Mouse (Mus musculus) adrenal gland, postnatal 4 days (tissue): ENCODE results near the gene Ifitm6. TPM values are rescaled to one million over a fixed set of nuclear protein-coding genes. Genes with fewer than 3 reads are reported as not detected.
A peak's percentile ranks its signal among the peaks of the same experiment; 100 is the strongest.
"Not testable (repeated sequence)": the region's sequence is repeated elsewhere in the genome, so short reads cannot be mapped to it uniquely, and the experiment has no call there.

ENCODE experiments used
- DNase-seq, 2 experiments: peaks; one replicate each; pipeline ENCODE4 v3.0.0; 2021 to 2022; ENCODE audit warnings: low spot score in 2 of 2, mixed read lengths in 2 of 2
- total RNA-seq, 2 experiments: library from RNA; stranded (reverse); gene quantifications; 2 replicates each; pipeline ENCODE4 v1.2.3; 2021

Ifitm6 gene
- total RNA-seq, 2 experiments from 2014 or later = 2.1 to 4.5 TPM

DNA sequence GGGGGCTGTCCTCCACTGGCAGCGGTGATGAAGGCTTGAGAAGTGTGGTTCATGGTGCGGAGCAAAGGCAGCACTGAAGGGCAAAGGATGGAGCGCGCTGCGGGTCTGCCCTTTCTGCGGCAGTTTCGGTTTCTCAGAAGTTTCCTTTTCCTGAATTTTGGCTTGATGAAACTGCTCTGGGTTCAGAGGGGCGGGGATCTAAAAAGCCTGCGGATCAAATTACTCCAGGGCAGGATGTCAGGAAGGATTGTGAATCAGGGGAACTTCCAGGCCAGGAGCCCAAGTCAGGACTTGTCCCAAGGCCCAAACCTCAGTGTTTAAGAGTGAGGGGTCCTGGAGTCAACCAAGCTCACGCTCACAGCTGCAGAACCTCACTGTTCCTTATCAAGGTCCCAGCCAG is 7.1 kb downstream of the Ifitm6 start, which contains the start of gene Ifitm3:
Gene Ifitm3 (minus strand): TSS at position 178 of the 400 bp plus-strand sequence.
- DNase-seq = peak in 1 of 2 experiments; percentile 40

DNA sequence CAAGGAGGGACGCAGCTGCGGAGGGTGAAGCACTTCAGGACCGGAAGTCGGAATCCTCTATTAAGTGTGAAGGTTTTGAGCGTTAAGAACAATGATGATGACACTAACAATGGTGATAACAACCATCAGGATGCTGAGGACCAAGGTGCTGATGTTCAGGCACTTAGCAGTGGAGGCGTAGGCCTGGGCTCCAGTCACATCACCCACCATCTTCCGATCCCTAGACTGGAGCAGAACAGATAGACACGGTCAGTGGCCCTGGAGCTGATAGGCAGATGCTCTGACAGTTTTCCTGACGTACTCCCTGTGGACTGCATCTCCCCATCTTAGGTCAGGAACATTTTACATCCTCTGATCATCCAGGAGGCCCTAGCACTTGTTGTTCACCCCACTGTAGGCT is 8.1 kb downstream of the Ifitm6 start:
- no peak for DNase-seq

DNA sequence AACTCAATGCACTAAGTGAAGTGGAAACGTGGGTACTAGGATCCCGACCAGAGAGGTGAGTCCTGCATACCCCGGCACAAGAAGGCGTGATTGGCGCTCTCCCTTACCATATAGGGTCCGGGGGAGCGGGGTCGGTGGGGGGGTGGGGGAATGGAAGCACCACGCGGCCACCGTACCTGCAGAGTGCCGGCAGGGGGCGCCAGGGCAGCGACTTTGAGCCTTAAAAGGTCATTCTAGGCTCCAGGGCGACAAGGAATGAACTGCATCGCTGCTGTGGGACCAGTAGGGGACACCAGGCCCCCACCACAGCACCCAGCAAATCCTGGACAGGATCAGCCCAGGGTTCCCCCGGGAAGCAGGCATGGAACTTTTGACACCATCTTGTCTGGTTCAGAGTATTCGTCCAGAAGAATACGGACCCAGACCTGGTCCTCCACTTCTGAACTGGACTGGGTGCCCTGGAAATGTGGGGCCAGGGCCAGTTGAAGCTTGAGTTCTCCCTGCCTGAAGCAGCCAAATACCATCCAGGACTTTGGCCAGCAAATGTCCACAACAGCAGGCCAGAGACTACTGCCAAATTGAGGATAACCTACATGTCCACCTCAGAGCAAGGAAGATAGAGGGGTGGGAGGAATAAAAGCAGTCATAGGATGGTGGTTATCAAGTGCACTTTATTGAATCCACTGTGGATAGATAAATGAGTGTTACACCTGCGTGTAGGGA is 8.6 kb downstream of the Ifitm6 start:
- peak; percentile 36 to 70 for DNase-seq

DNA sequence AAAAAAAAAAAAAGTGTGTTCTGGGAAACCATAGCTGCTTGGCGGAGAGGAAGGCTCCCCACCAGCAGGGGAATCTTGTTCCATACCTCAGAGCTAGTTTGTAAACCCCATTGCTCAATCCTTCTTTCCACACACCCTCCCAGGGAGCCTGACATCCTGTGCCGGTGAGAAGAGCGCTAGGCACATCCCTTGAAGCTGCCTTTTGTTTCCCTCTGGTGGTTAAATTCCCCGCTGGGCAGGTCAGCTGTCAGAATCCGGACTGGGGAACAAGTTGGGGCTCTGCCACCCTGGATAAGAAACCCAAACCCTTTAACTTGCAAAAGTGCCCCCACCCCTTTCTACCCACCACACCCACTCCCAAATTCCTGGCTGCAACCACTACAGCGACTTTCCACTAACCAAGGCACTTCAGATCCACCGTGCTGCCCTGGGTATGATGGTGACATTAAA is 9.4 kb downstream of the Ifitm6 start:
- no peak for DNase-seq

DNA sequence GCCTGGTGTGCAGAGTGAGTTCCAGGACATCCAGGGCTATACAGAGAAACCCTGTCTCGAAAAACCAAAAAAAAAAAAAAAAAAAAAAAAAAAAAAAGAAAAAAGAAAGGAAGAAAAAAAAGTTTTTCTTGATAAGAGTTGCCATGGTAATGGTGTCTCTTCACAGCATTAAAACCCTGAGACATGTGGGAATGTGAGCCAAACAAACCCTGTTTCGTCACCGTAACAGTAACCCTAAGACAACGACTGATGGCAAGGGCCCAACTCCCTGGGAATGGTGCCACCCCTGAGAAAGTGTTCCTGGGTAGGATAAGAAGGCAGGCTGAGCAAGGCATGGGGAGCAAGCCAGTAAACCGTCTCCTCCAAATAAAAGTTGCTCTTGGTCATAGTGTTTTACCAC is 10.8 kb downstream of the Ifitm6 start:
- no peak for DNase-seq

DNA sequence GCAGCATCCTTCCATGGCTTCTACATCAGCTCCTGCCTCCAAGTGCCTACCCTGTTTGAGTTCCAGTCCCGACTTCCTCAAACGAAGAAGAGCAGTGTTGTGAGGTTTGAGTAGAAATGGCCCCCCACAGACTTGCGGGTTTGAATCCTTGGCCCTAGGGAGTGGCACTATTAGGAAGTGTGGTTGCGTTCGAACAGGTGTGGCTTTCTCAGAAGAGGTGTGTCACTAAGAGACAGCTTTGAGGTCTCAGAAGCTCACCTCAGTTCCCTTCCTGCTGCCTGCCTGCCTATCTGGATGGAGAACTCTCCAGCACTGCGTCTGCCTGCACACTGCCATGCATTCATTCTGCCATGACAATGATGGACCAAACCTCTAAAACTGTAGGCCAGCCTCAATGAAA is 11.3 kb downstream of the Ifitm6 start:
- DNase-seq = no peak

DNA sequence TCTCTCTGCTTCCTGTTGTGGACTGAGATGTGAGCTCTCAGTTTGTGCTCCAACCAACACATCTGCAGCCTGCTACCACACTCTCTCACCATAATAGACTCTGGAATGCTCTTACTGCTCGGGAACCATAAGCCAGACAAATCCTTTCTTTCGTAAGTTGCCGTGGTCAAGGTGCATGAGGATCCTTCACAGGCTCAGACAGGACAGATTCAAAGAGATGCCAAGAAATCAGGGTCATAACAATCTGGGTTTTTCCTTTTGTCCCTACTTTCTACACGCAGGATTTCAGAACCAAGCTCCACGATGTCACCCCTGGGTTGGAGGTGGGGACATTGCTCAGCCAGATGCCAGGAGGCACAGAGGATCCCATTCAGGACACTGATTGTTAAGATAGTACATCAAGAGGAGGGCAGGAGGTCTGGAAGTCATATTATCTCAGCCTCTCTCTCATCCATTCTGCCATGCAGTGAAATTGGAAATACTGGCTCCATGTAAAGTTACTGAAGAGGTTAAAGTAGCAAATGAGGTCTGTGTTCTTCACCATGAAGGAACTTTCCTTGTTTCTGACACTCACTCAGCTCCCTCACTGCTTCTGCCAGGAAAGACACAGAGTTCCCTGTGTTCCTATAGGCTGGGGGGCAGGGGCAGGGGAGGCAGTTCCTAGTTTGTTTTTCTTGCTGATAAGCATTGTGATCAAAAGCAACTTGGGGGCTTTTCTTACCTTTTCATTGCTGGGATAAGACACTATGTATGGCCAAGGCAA is 14.3 kb downstream of the Ifitm6 start:
- DNase-seq = no peak

DNA sequence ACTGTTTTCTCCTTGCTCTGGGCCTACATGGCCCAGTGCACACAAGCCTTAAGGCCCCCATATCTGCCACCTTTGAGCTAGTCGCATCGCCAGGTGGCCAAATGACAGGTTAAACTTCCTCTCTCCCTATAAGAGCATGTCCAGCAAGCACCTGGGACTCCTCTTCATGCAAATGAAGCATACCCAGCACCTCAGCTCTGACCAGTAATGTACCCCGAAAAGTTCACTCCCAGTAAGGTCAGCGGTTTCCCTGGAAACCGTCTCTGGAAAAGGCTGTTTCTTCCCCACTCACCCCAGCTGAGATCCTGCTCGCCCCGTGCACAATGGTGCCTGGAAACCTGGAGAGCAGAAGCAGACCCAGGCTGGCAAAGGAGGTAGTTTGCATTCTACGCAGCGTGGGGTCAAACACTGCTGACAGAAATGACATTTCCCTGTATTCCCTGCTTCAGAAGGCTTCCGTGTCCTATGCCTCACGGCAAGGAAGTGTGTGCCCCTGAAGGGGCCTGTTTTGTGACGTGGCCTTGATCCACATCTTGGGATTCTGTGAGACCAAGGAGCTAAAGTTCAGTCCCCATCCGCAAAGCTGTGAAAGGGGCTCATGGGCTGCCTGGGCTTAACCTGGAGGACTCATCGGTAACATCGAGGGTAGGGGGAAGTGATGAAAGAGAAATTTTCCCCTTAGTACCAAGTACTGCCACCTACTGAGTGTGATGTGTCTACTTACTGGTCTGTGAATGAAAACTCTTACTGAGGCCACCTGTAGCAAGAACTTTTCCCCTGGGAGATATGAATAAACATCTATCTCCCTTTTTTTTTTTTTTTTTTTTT is 16.6 kb downstream of the Ifitm6 start:
- DNase-seq = no peak

DNA sequence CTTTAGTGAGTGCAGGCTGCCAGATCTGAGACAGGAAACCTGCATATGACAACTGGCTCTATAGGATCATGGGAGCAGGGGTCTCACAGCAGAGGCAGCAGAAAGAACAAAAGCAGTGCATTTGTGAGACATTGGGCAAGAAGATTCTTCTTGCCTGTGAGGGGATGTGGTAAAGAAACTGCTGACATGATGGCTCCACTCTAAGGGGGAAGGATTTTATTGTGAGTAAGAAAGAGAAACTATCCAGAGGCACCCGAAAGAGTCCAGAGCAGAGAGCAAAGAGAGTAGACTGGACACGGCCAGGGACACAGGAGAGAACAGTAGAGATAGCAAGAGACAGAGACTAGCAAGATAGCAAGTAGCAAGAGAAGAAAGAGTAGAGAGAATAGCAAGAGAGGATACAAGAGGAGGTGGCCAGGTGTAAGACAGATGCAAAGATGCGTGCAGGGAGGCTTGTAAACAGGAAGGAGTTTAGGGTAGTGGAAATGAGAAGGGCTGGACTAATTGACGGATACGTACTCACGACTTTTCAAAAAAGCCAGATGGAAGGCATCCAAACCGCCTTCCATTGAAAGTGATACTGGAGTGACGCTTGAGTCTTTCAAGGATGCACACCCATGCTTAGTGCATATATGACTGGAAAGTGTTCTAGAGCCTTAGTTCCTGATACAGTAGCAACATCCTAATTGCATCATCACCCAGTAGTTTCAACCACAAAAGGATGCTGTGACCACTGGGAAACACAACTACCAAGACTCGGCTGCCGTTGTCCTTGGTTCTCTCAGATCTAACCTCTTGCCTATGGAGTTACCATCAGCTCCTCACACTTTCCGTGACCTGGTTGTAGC is 18.6 kb downstream of the Ifitm6 start:
- DNase-seq = no peak

DNA sequence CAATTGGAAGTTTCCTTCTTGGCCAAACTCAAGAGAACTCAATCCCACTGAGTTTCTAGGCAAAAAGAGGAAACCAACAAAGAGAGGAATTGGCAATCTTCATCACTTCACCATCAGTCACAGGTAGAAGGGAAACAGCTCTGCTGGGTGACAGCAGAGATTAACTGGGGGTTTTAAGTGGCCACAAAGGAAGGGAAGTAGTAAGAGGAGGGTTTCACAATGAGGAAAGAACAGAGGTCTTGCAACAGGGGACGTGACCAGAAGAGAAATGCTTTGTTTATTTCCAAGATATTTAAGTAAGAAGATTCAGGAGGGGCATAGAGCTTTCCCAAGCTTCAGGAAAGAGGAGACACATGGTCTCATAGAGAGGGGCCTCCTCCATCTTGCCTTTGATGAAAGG is 19.9 kb downstream of the Ifitm6 start:
- DNase-seq = no peak

DNA sequence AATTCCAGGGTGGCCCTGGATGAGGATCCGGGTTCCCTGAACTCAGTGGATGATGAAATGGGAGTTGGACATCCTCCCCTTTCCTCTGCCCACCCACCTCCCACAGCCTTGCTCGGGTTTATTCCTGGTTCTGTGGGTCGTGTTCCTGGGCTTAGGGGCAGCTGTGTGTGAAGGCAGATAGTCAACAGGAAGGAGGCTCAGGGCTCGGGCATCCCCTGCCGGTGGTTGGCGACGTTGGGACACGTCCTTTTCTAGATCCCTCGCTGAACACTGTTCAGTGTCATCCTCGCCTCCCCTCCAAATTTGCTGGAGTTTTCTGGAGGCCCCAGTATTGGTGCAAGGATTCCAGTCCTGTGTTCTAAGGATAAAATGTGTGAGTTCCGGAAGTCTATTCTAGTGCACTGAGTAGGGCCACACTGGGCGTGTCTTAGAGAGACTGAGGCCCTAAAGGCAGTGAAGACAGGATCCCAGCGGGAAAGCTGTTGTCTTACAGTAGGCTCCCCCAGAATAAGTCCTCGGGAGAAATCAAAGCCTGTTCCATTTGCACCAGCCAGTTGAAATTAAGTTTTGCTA is 26.5 kb downstream of the Ifitm6 start:
- DNase-seq = no peak

DNA sequence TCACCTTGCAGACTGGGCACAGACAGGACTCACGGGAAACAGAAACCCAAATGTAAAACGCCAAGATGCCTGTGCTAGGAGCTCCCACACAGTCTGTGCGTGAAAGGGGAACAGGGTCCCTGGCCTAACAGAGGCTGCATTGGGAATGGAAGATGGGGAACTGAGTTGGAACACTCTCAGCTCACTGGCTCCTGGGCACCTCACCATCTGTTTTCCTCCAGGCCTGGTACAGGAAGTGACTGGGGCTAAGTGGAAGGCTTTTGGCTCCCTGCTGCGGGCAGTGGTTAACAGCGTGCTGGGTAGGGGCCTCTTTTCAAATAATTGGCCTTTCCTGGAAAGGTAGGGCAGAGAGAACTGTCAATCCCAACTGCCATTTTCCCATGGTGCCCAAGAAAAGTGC is 27.1 kb downstream of the Ifitm6 start:
- no peak for DNase-seq

DNA sequence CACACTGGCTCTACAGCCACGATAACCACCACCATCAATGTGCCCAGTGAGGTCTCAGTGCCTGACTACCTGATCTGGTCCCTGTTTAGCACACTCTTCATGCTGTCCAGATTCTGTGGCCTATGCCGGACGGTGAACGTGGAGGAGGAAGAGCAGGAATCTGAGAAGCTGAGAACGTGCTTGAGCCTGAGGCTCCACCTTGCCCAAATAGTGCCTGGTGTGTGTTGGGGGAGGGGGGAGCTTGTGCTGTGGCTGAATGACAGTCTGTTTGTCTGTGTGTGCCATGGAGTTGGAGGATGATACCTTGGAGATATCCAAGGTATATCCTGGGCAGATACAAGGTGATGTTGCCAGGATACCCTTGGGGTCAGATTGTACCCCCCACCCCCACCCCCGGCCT is 27.5 kb downstream of the Ifitm6 start:
- DNase-seq = no peak

DNA sequence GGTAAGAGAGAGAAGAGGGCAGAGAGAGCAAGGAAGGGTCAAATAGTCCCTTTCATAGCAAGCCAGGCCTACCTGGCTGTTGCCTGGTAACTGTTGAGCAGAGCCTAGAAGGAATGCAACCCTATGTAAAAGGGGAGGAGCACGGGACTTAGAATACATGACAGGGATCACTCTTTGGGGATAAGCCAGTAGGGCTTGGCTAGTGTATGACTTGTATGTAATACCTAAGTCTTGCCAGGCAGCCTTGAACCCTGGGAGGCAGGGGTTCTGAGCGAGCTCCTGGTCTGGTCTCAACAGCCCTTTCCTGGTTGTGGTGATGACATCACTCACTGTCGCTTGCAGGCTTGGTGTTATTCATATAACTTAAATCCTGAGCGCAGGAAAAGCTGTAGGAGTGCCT is 28.7 kb downstream of the Ifitm6 start:
- DNase-seq = no peak

DNA sequence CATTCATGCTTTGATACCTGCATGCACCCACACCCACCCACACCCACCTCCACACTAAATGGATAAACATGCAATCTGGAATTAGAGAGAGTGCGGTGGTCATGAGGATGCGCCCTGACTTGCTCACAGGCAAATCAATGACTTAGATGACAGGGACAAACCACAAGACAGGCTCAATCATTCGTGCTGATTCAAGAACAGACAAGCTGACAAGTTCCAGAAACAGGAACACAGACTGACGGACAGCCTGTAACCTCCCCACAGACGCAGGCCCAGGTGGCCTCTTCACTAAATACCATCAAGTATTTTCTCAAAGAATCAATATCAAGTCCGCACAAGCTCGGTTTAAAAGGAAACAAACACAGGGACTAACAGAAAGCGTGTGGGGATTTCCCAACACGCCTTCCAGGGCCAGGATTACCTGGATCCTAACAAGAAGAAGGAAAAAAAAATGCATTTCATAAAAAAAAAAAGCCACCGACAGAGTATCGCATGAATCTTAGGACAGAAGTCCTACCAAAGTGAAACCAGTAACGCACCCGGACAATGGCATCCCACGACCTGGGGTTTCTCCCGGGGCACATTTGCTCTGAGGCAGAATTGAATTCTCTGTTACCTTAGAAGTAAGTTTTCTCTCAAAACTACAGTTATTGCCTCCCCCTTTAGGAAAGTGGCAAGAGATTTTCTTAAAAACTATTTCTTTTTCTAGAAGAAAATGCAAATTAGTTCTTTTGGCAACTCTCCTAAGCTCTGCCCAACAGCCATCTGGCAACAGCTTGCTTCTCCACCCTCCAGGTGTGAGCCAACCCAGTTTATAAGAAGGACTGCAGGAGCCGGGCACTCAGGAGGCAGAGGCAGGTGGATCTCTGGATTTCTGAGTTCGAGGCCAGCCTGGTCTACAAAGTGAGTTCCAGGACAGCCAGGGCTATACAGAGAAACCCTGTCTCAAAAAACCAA is 30.3 kb downstream of the Ifitm6 start:
- no peak for DNase-seq

DNA sequence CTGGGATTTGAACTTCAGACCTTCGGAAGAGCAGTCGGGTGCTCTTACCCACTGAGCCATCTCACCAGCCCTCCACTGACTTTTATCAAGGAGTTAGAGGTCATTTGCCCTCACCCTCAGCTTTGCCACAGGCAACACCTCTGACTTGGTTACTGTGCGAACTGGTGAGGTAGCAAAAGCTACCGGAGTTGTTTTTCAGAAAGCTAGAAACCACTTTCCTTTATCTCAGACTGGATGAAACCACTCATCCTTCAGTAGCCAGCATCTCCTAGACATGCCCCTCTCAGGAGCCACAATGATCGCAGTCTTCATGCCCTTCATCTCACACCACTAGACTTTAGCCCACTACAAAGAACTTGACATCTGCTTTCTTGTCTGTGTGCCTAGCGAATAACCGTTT is 34.8 kb downstream of the Ifitm6 start:
- DNase-seq = no peak

DNA sequence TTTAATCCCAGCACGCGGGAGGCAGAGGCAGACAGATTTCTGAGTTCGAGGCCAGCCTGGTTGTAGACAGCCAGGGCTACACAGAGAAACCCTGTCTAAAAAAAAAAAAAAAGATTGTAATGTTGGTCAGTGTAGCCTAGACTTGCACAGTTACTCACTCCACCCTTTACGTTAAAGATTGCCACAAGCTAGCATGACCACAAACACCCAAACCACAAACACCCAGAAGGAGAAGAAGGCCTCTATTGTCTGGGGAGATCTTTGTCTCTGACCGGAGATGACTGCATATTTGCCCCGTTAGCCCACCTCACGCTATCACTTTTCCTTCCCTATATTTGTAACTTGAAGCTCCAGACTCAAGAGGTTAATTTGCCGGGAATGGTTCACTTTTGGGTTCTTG is 36.0 kb downstream of the Ifitm6 start:
- no peak for DNase-seq

DNA sequence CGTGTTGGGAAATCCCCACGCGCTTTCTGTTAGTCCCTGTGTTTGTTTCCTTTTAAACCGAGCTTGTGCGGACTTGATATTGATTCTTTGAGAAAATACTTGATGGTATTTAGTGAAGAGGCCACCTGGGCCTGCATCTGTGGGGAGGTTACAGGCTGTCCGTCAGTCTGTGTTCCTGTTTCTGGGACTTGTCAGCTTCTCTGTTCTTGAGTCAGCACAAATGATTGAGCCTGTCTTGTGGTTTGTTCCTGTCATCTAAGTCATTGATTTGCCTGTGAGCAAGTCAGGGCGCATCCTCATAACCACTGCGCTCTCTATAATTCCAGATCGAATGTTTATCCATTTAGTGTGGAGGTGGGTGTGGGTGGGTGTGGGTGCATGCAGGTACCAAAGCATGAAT is 41.0 kb downstream of the Ifitm6 start:
- not testable (repeated sequence) for DNase-seq

DNA sequence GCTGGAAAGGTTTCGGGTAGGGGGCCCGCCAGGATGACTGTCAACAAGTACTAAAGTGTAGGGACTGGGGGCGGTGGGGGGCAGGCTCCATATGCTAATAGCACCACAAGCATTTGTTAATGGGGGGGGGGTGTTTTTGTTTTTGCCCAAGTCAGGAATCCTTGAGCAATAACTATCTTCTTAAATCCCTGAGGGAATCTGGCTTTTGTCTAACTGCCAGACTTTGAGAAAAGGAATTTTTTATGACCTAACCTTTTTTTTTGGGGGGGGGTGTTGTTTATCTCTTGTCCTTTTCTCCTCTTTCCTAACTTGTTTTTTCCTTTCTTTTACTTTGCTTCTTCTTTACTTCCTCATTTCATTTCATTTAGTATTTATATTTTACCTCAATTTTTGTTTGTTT is 42.3 kb downstream of the Ifitm6 start:
- no peak for DNase-seq
